ENCODE assay signal across 17 mouse cellular contexts in the genomic region with DNA sequence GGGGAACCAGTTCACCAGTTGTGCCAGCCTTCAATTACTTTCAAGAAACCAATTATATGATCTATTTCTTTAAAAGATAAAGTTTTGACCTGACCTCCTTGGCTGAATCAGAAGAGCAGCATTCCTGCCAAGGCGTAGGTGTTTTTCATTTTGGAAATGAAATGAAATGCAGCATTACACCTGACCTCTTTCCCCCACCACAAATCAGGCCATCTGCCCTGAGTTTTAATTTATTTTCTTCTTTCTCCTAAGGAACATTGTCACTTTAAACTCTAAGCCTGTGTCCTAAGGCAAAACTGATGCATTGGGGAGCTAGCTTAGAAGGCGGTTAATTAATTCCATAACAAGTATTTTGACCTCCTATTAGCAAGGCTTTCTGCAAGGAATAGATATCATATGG.
"Had no signal": no experiment of that assay in that cellular context is flagged by ENCODE, and none has a peak within 500 bp of the region (broad histone marks: within the 10 kb centered on the region; RNA-seq: fewer than 3 reads in every experiment).

No protein-coding gene starts in this region.

- H3K4me3 ChIP-seq: lung, embryonic 15.5 days; megakaryocyte, embryonic 14.5 days; midbrain, embryonic 12.5 days; midbrain, embryonic 15.5 days; neural tube, embryonic 12.5 days; stomach, embryonic 15.5 days had no signal

- H3K9ac ChIP-seq: liver, postnatal 0 days; lung, embryonic 15.5 days; midbrain, embryonic 12.5 days; midbrain, embryonic 15.5 days; neural tube, embryonic 12.5 days; stomach, embryonic 15.5 days had no signal

- H3K27ac ChIP-seq: lung, embryonic 15.5 days; macrophage; midbrain, embryonic 12.5 days; midbrain, embryonic 15.5 days; neural tube, embryonic 12.5 days; stomach, embryonic 15.5 days; stomach, postnatal 0 days had no signal

- DNase-seq: liver, postnatal 0 days; lung, adult 2 months; lung, postnatal 14 days; lung, postnatal 36 days; right cerebral cortex, postnatal 14 days; thymus, adult 2 months; thymus, postnatal 25 days; thymus, postnatal 4 days had no signal

- H3K36me3 ChIP-seq: lung, embryonic 15.5 days; midbrain, embryonic 12.5 days; midbrain, embryonic 15.5 days; neural tube, embryonic 12.5 days; stomach, embryonic 15.5 days had no signal

- H3K27me3 ChIP-seq: lung, embryonic 15.5 days; megakaryocyte, embryonic 14.5 days; midbrain, embryonic 12.5 days; midbrain, embryonic 15.5 days; neural tube, embryonic 12.5 days; stomach, embryonic 15.5 days had no signal

- H3K4me1 ChIP-seq: midbrain, embryonic 12.5 days; midbrain, embryonic 15.5 days; neural tube, embryonic 12.5 days; stomach, embryonic 15.5 days had no signal

- ATAC-seq: liver, postnatal 0 days; lung, postnatal 0 days; midbrain, embryonic 15.5 days had no signal

- H3K4me2 ChIP-seq: lung, embryonic 15.5 days; midbrain, embryonic 12.5 days; midbrain, embryonic 15.5 days; neural tube, embryonic 12.5 days; stomach, embryonic 15.5 days had no signal

- H3K9me3 ChIP-seq: lung, embryonic 15.5 days; megakaryocyte, embryonic 14.5 days; midbrain, embryonic 12.5 days; midbrain, embryonic 15.5 days; neural tube, embryonic 12.5 days; stomach, embryonic 15.5 days had no signal
